Mouse (Mus musculus) forebrain, embryonic 15.5 days (tissue): Measurements from ENCODE around the gene AI182371. TPM values are rescaled to one million over a fixed set of nuclear protein-coding genes. Genes with fewer than 3 reads are reported as not detected.
A peak's percentile ranks its signal among the peaks of the same experiment; 100 is the strongest.

Source experiments
- ATAC-seq: fragments of 200-750 bp; cut with Nextera tagmentation; replicated peaks from 2 replicates; pipeline ENCODE4 v1.8.0; 2017; ENCODE audit warnings: mild to moderate bottlenecking, moderate TSS enrichment, moderate library complexity
- H3K27ac ChIP-seq: fragments of 300-500 bp; sonication (generic); replicated peaks from 2 replicates; pipeline ENCODE4 v1.5.1; 2015; ENCODE audit warnings: mild to moderate bottlenecking, inconsistent platforms
- H3K27me3 ChIP-seq: fragments of 300-500 bp; sonication (generic); 2 replicates; pipeline ENCODE4 v1.6.1; 2015; ENCODE audit warnings: inconsistent platforms
- H3K36me3 ChIP-seq: fragments of 300-500 bp; sonication (generic); 2 replicates; pipeline ENCODE4 v1.6.1; 2015; ENCODE audit warnings: mild to moderate bottlenecking, inconsistent platforms
- H3K4me1 ChIP-seq: fragments of 300-500 bp; sonication (generic); 2 replicates; pipeline ENCODE4 v1.6.1; 2015; ENCODE audit warnings: inconsistent platforms
- H3K4me2 ChIP-seq: fragments of 300-500 bp; sonication (generic); replicated peaks from 2 replicates; pipeline ENCODE4 v1.6.1; 2015; ENCODE audit warnings: mild to moderate bottlenecking, inconsistent platforms
- H3K4me3 ChIP-seq: fragments of 300-500 bp; sonication (generic); 2 replicates; pipeline ENCODE4 v1.5.1; 2015; ENCODE audit warnings: mild to moderate bottlenecking, inconsistent platforms
- H3K9ac ChIP-seq: fragments of 300-500 bp; sonication (generic); replicated peaks from 2 replicates; pipeline ENCODE4 v1.6.1; 2015; ENCODE audit warnings: mild to moderate bottlenecking, inconsistent platforms
- H3K9me3 ChIP-seq: fragments of 300-500 bp; sonication (generic); 2 replicates; pipeline ENCODE4 v1.6.1; 2016; ENCODE audit warnings: inconsistent platforms
- WGBS: fragments of 180-500 bp; shearing (Covaris S2); methylation state at CpG from one replicate; pipeline ENCODE4 v1.1.7; 2015; ENCODE audit warnings: mixed read lengths; 5-methylcytosine and 5-hydroxymethylcytosine counted together
- polyA plus RNA-seq: library from polyadenylated mRNA; unstranded; fragments of >200 nt; fragmentation: Nextera tagmentation; extraction: Ambion mirVana; gene quantifications from 2 replicates; pipeline ENCODE4 v1.2.1, GENCODE M21; 2015

The AI182371 gene
- polyA plus RNA-seq, 1 experiment from 2014 or later = 0.39 TPM

DNA sequence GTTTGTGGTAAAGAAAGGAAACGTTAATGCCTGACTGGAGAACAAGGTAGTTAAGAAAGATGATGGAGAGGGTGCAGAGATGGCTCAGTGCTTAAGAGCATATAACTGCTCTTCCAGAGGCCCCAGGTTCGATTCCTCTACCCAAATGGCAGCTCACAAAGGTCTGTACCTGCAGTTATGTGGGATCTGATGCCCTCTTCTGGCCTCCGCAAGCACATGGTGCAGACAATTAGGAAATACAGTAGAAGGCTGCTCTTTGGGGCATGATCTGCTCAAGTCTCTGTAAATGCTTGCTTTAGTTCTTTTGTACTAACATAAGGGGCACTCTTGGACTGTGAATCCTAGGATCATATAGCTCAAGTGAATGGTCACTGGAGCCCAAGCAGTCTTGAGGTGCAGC is 7.4 kb upstream of the AI182371 start:
- Histone ChIP-seq H3K4me3 (peak overlapping the region; percentile 99), H3K9ac (peak overlapping the region; percentile 93), H3K9me3 (no peaks in the 10 kb centered on the region), H3K27me3 (no peaks in the 10 kb centered on the region), H3K36me3 (no peaks in the 10 kb centered on the region), H3K4me1 (peaks cover 4% of the 10 kb centered on the region; the same call in 1 of the 2 replicates), H3K27ac (peak overlapping the region; percentile 88), H3K4me2 (peak overlapping the region; percentile 58)
- peak; percentile 55 for ATAC-seq
- 26% methylated on average over 3 of the region's 3 CpGs for WGBS

DNA sequence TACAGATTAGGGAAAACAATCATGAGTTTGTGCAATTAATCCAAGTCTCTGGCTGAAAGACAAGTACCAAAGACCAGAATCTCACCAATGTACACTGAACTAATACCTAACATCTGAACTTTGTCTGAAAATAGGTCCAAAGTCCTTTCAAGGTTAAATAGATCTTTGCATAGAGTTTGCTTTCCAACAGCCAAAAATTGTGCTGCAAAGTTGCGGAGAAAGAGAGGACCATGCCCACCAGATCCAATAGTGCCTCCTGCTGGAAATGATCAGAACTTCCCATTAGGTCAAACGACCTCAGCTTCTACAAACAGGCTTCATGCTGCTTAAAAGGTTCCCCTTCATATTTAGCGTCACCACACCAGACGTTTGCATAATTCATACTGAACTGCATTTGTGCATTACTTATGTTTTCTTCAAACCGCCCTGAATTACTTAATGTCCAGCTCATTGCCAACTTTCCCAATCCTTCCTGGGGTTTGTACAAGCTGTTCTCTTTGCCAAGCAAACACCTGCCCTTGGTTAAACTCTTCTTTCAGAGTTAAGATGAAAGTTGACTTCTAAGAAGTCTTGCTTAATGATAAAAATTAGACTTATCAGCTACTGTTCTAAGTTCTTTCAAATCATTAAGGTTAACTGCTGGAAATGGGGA is 6.8 kb upstream of the AI182371 start:
- H3K9ac ChIP-seq = no peak overlapping the region
- H3K9me3 ChIP-seq = no peaks in the 10 kb centered on the region
- 53% methylated on average over 5 of the region's 5 CpGs for WGBS
- H3K4me1 ChIP-seq = peaks cover 4% of the 10 kb centered on the region; the same call in 1 of the 2 replicates
- no peaks in the 10 kb centered on the region for H3K36me3 ChIP-seq
- no peak overlapping the region for H3K4me2 ChIP-seq
- H3K4me3 ChIP-seq = no peak overlapping the region
- no peak overlapping the region for H3K27ac ChIP-seq
- ATAC-seq = no peak
- no peaks in the 10 kb centered on the region for H3K27me3 ChIP-seq

DNA sequence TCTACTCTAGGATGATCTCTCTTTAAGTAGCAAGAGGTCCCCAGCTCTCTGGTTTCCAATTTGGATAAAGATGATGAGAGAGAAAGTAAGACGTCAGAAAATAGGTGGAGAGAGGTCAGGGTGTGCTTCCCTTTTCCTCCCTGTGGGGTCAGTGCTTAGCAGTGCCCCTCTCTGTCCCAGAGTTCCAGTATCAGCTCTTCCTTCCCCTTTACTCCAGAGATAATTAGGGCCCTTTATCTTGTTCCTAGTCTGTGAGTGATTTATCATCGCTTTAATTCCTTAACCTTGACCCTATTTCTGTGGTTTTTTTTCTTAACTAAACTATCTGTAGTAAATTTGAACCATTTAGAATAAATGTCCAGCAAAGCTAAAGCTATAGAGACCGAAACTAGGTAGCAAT is 3.5 kb upstream of the AI182371 start:
- Histone ChIP-seq H3K4me3 (no peak overlapping the region), H3K4me2 (no peak overlapping the region), H3K4me1 (peaks cover under 1% of the 10 kb centered on the region; the same call in 1 of the 2 replicates), H3K27ac (no peak overlapping the region), H3K9ac (no peak overlapping the region), H3K9me3 (no peaks in the 10 kb centered on the region), H3K27me3 (no peaks in the 10 kb centered on the region), H3K36me3 (no peaks in the 10 kb centered on the region)
- WGBS = 66% methylated on average over 3 of the region's 3 CpGs
- no peak for ATAC-seq

DNA sequence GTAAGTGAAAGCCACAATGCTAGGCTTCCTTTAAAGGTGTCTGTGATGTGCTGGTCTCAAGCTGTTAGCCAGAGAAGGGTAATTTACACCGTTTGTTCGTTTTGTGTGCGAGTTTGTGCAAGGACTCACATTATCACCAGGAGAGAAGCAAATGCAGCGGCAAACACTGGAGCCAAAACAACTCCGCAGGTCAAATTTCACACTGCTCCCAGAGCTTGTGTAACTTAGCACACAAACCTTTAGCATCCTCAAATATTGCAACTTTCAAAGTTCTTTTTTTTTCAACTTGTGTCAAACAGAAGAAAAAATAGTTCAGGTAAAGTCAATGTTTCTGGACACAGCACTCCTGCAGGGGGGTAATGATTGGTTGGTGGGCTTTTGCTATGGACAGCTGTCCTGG is 2.2 kb upstream of the AI182371 start:
- H3K36me3 ChIP-seq = no peaks in the 10 kb centered on the region
- no peak overlapping the region for H3K4me3 ChIP-seq
- H3K4me1 ChIP-seq = no peaks in the 10 kb centered on the region
- no peak for ATAC-seq
- no peak overlapping the region for H3K27ac ChIP-seq
- no peaks in the 10 kb centered on the region for H3K9me3 ChIP-seq
- no peak overlapping the region for H3K4me2 ChIP-seq
- WGBS = 78% methylated on average over 5 of the region's 5 CpGs
- no peak overlapping the region for H3K9ac ChIP-seq
- H3K27me3 ChIP-seq = no peaks in the 10 kb centered on the region

DNA sequence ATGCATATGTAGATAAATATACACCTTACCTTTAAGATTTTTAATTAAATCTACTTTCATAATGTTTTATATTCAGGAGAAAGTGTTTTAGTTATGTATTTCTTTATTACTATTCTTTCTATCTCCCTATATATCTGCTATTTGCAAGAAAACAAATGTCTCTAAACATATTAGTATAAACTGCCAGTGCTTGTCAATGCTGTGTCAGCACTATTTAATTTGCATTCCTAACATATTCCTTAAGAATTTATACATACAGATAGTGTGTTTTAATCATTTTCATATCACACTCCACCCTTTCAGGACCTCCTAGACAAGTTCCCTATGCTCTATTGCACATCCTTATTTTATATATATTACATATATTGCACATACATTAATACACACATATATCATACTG is 1.4 kb upstream of the AI182371 start:
- no peaks in the 10 kb centered on the region for H3K4me1 ChIP-seq
- H3K4me3 ChIP-seq = no peak overlapping the region
- no peaks in the 10 kb centered on the region for H3K27me3 ChIP-seq
- H3K9ac ChIP-seq = no peak overlapping the region
- H3K9me3 ChIP-seq = no peaks in the 10 kb centered on the region
- no peak for ATAC-seq
- H3K27ac ChIP-seq = no peak overlapping the region
- no peaks in the 10 kb centered on the region for H3K36me3 ChIP-seq
- no peak overlapping the region for H3K4me2 ChIP-seq

DNA sequence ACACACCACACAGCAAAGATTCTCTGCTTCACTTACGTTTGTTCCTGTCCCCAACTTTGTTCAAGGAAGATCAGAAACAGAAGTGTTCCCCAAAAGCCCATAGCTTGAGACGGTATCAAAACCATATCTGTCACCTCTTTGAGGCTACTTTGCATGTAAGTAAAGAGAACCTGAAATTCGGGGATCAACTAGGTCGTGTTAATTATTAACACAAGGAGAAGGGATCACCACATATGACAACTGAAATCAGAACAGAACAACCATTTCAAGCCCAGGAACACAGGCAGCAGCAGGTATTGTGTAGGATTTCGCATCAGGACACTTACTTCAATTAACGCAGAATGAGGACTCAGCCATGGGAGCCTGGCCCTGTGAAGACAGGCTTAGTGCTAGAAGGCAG is 814 bp downstream of the AI182371 start:
- no peak overlapping the region for H3K4me2 ChIP-seq
- no peaks in the 10 kb centered on the region for H3K4me1 ChIP-seq
- no peaks in the 10 kb centered on the region for H3K9me3 ChIP-seq
- no peaks in the 10 kb centered on the region for H3K27me3 ChIP-seq
- H3K36me3 ChIP-seq = no peaks in the 10 kb centered on the region
- H3K27ac ChIP-seq = no peak overlapping the region
- ATAC-seq = no peak
- H3K4me3 ChIP-seq = no peak overlapping the region
- H3K9ac ChIP-seq = no peak overlapping the region
- WGBS = 91% methylated on average over 6 of the region's 6 CpGs

DNA sequence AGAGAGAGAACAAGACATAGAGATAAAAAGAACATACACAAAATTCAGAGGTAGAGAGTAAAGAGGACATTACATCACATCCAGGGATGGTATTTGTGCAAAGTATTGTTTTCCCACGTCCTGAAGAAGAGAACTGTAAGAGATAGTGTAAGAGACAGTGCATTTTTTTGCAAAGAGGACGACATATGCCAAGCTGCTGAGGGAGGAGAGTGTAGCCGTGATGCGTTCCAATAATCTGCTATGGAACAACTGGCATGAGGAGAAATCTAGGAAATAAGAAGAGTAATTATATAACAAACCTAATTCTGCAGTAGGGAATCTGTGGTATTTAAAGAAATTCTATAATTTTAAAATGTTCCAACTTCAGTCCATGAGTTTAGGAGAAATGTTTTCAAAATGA is 13.9 kb downstream of the AI182371 start:
- ATAC-seq = no peak
- Histone ChIP-seq H3K4me2 (no peak overlapping the region), H3K27ac (no peak overlapping the region), H3K4me3 (no peak overlapping the region), H3K9me3 (no peaks in the 10 kb centered on the region), H3K4me1 (no peaks in the 10 kb centered on the region), H3K36me3 (no peaks in the 10 kb centered on the region), H3K9ac (no peak overlapping the region), H3K27me3 (no peaks in the 10 kb centered on the region)
- WGBS = 69% methylated on average over 4 of the region's 4 CpGs

DNA sequence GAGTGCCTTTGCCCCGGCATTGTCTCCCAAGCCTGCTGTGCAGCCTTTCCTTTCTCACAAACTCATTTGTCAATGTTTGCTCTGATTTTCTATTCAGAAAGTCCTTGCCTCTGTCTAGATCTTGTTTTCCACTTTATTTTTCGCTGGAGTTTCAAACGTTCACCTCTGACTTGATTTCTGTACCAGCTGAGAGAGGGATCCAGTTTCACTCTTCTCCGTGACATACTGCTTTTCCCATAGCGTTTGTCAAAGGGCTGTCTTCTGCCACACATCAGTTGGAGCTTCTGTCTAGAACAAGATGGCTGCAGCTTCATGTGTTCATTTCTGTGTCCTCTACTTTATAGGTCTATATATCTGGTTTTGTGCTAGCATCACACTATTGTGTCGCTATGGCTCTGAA is 22.2 kb downstream of the AI182371 start:
- Histone ChIP-seq H3K27ac (no peak overlapping the region), H3K9me3 (no peaks in the 10 kb centered on the region), H3K9ac (no peak overlapping the region), H3K4me1 (no peaks in the 10 kb centered on the region), H3K4me2 (no peak overlapping the region), H3K27me3 (no peaks in the 10 kb centered on the region), H3K4me3 (no peak overlapping the region), H3K36me3 (no peaks in the 10 kb centered on the region)
- WGBS = 79% methylated on average over 6 of the region's 6 CpGs
- no peak for ATAC-seq

DNA sequence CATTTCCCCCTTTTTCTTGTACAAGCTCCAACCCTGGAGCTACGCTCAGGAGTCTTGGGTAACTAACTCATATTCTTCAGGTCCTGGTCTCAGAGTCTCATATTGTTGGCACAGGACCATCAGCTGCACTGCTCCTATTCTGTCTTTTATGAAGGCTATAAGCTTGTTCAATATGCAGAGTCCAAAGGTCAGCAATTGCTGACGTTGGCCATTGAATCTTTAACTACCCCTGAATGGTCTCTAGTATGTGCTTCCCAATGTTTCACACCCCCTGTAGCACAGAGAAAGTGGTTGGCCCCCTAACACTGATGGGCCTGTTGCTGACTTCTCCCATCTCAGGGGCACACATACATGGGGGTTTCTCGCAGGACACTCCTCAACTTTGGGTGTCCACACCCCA is 27.0 kb downstream of the AI182371 start:
- ATAC-seq = no peak
- Histone ChIP-seq H3K36me3 (no peaks in the 10 kb centered on the region), H3K4me1 (no peaks in the 10 kb centered on the region; the same call in 1 of the 2 replicates), H3K4me2 (no peak overlapping the region), H3K9me3 (no peaks in the 10 kb centered on the region), H3K27me3 (no peaks in the 10 kb centered on the region), H3K4me3 (no peak overlapping the region), H3K27ac (no peak overlapping the region), H3K9ac (no peak overlapping the region)
- 89% methylated on average over 3 of the region's 3 CpGs for WGBS

DNA sequence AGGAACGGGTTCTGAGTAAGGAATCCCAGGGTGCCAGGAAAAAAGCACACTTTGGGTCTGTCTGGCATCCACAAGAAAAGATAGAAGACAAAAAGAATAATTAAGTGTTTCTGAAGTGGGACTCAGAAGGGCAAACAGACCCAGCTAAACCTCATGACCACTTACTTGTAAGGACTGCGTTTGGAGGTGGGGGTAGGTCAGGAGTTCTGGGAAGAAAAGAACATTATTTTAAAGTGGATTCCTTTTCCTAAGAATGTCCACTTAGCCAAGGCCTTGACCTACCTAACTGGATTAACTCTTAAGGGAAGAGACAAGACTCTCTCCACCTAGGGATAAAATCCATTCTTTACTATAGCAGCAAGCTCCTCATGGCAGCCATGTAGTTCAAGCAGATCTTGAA is 28.8 kb downstream of the AI182371 start:
- Histone ChIP-seq H3K27me3 (no peaks in the 10 kb centered on the region), H3K36me3 (no peaks in the 10 kb centered on the region), H3K4me2 (no peak overlapping the region), H3K4me3 (no peak overlapping the region), H3K27ac (no peak overlapping the region), H3K9me3 (no peaks in the 10 kb centered on the region), H3K4me1 (no peaks in the 10 kb centered on the region; the same call in 1 of the 2 replicates), H3K9ac (no peak overlapping the region)
- whole genome bisulfite sequencing = 51% methylated on average over 2 of the region's 2 CpGs
- ATAC-seq = no peak

DNA sequence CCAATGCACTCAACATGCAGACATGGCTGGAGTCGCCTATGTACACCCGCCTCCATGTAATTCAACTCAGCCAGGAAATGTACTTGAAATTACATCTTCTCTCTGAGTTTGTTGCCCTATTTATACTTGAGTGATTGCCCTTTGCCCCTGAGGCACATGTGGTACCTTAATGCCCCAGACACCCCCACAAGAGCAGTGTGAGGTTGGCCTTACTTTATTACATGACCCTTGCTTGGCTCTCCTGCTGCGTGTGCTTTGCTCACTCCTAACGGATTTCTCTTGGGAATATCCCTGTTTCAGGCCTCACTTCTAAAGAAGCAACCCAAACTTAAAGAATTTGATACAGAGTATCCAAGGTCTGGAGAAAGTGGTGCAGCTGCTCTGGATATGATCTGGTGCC is 31.1 kb downstream of the AI182371 start:
- no peaks in the 10 kb centered on the region for H3K27me3 ChIP-seq

DNA sequence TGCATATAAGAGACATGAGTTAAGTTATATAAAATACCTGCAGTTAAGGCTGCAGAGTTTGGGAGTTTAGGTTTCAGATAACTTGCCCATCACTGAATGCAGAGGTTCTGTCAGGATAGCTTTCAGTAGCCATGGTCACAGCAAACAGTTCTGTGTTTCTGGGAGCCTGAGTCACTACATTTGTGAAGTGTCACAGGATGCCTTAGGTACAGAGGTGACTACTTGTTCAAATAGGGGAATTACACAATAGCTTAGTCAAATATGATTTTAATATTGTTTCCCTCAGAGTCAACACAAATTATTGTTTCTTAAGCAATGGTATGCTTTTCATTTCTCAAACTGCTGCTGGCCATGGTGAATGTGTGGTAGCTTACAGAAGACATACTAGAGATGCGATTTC is 32.2 kb downstream of the AI182371 start:
- no peaks in the 10 kb centered on the region for H3K9me3 ChIP-seq
- no peak overlapping the region for H3K9ac ChIP-seq
- no peaks in the 10 kb centered on the region for H3K27me3 ChIP-seq
- H3K4me1 ChIP-seq = no peaks in the 10 kb centered on the region; the same call in 1 of the 2 replicates
- WGBS = 97% methylated on average over 1 of the region's 1 CpGs
- no peaks in the 10 kb centered on the region for H3K36me3 ChIP-seq
- no peak overlapping the region for H3K4me2 ChIP-seq
- ATAC-seq = no peak
- H3K4me3 ChIP-seq = no peak overlapping the region
- H3K27ac ChIP-seq = no peak overlapping the region

More for the DNA sequence above, 31.1 kb downstream of the AI182371 start:
- no peaks in the 10 kb centered on the region for H3K36me3 ChIP-seq
- no peak for ATAC-seq
- no peaks in the 10 kb centered on the region for H3K9me3 ChIP-seq
- H3K4me3 ChIP-seq = no peak overlapping the region
- no peak overlapping the region for H3K9ac ChIP-seq
- no peak overlapping the region for H3K27ac ChIP-seq
- 90% methylated on average over 4 of the region's 4 CpGs for WGBS
- H3K4me1 ChIP-seq = no peaks in the 10 kb centered on the region; the same call in 1 of the 2 replicates
- H3K4me2 ChIP-seq = no peak overlapping the region

DNA sequence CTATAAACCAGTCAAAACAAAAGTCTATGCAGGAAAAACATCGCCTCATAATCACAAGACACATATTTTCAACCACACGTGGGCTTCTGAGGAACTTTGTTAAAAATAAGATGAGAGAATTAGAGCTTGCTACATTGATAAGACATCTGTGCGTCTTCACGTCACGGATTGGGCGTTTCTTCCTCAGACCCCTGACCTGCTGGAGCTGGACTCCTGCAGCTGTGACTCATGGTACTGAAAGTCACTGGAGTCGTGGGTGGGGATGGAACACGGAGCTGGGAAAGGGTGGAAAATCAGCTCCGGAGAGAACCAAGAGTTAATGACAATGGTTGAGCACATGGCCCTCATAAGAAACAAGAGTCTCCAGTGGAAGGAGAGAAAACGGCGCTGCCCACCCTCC is 34.2 kb downstream of the AI182371 start:
- no peak overlapping the region for H3K4me3 ChIP-seq

More for the DNA sequence above, 34.2 kb downstream of the AI182371 start:
- Histone ChIP-seq H3K27ac (no peak overlapping the region), H3K4me2 (no peak overlapping the region), H3K4me1 (no peaks in the 10 kb centered on the region), H3K36me3 (no peaks in the 10 kb centered on the region), H3K9me3 (no peaks in the 10 kb centered on the region), H3K27me3 (no peaks in the 10 kb centered on the region), H3K9ac (no peak overlapping the region)
- no peak for ATAC-seq
- 91% methylated on average over 11 of the region's 11 CpGs for WGBS
